Mouse (Mus musculus): ENCODE measurements around the gene Shisa6. TPM values are rescaled to one million over a fixed set of nuclear protein-coding genes. Genes with fewer than 3 reads are reported as not detected.

Shisa6 gene
- total and polyA plus RNA-seq, 3 experiments, result not detected

DNA sequence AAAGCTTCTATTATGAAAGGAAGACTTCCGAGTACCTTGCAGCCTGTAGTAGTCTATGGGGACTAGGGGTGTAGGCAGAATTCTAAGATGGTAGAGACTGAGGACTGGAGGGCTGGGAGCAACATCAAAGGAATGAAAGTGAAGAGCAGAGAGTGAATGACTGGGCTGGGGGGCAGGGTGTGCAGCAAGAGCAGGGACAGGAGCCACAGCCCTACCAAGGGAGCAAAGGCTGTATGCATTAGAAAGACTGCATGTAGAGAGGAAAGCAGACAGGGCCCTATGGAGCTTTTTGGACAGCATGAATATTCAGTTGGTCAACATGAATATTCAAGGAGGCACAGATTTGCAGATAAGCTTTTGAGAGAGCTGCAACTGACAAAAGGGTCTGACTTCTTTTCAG lies 221.4 kb downstream of the Shisa6 start:
- no peaks in the 10 kb centered on the region for H3K79me2 ChIP-seq (replicated peaks; ENCODE audit: control insufficient read depth, extremely low read depth, insufficient read depth, poor library complexity, severe bottlenecking)

DNA sequence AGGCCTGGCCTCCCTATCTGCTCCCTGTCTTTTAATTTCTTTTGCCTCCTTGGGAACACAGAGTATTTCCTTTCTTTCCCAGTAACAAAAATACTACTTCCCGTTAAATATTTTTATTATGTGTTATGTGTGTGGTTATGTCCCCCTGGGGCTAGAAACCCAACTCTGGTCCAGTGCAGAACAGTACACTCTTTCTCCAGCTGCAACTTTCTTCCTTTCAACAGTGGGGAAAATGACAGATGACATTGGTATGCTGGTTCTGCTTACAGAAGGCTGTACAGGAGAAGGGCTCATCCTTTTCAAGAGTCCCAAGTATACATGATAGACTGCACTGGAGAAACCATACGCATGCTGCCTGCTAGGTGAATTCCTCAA lies 251.1 kb downstream of the Shisa6 start:
- TF ChIP-seq GABPA (IDR thresholded peaks at IDR 0.05; ENCODE audit: insufficient replicate concordance, low read depth, low read length) (no peak), ELF1 (IDR thresholded peaks at IDR 0.05; ENCODE audit: low read depth, low read length) (no peak), MAX (IDR thresholded peaks at IDR 0.05; ENCODE audit: low read length) (no peak), TCF12 (IDR thresholded peaks at IDR 0.05; ENCODE audit: low read depth, low read length) (no peak), JUN (IDR thresholded peaks at IDR 0.05; ENCODE audit: insufficient read depth, low read depth, low read length) (no peak), IRF4 (IDR thresholded peaks at IDR 0.05; ENCODE audit: low read depth, low read length) (no peak), CTCF (conservative IDR thresholded peaks at IDR 0.05 in 1 of 2, IDR thresholded peaks at IDR 0.05 in 1 of 2; ENCODE audit: low read depth in 2 of 2, low read length in 2 of 2) (no peak), NELFE (IDR thresholded peaks at IDR 0.05; ENCODE audit: low read depth, low read length) (no peak), ZKSCAN1 (IDR thresholded peaks at IDR 0.05; ENCODE audit: borderline replicate concordance, low read depth, low read length) (no peak), ZC3H11A (IDR thresholded peaks at IDR 0.05; ENCODE audit: low read depth, low read length) (no peak), PAX5 (IDR thresholded peaks at IDR 0.05; ENCODE audit: low read length) (no peak), USF1 (IDR thresholded peaks at IDR 0.05; ENCODE audit: low read depth, low read length) (no peak), MXI1 (IDR thresholded peaks at IDR 0.05; ENCODE audit: low read depth, low read length) (no peak), BHLHE40 (IDR thresholded peaks at IDR 0.05; ENCODE audit: low read depth, low read length) (no peak), KAT2A (IDR thresholded peaks at IDR 0.05; ENCODE audit: insufficient replicate concordance, low read length) (no peak), EP300 (IDR thresholded peaks at IDR 0.05; ENCODE audit: low read length) (no peak), HCFC1 (IDR thresholded peaks at IDR 0.05; ENCODE audit: low read depth, low read length) (no peak), USF2 (conservative IDR thresholded peaks at IDR 0.05; ENCODE audit: low read depth, low read length) (no peak), RCOR1 (conservative IDR thresholded peaks at IDR 0.05; ENCODE audit: low read depth, low read length) (no peak), ETS1 (conservative IDR thresholded peaks at IDR 0.05; ENCODE audit: low read depth, low read length) (no peak)
- dilution Hi-C loops (cut with MboI; ENCODE audit: extremely low pct_ligation_motif_present, extremely low pct_unique_long_range_greater_than_20kb, low sequenced_read_pairs) (no loop called here), in situ Hi-C loops (cut with MboI; ENCODE audit: low pct_ligation_motif_present, low pct_unique_long_range_greater_than_20kb, low sequenced_read_pairs) (no loop called here)
- Histone ChIP-seq H3K9ac (ENCODE audit: insufficient read depth, low read depth) (no peak overlapping the region), H3K27ac (ENCODE audit: insufficient read depth, low read depth) (no peak overlapping the region), H3K4me2 (ENCODE audit: insufficient read depth, low read depth, poor library complexity, severe bottlenecking) (no peak overlapping the region), H3K36me3 (replicated peaks in 1 of 2; ENCODE audit: control insufficient read depth in 1 of 2, insufficient read depth in 1 of 2, low read length in 1 of 2) (no peaks in the 10 kb centered on the region), H3K4me3 (replicated peaks in 1 of 3; ENCODE audit: low read depth in 2 of 3, low read length in 2 of 3, poor library complexity in 1 of 3) (no peak overlapping the region), H3K9me3 (replicated peaks; ENCODE audit: low read length) (no peaks in the 10 kb centered on the region), H3K4me1 (ENCODE audit: control insufficient read depth in 1 of 2, insufficient read depth in 2 of 2) (no peaks in the 10 kb centered on the region), H3K27me3 (replicated peaks) (peaks cover 64% of the 10 kb centered on the region), H3K79me2 (replicated peaks; ENCODE audit: control insufficient read depth, extremely low read depth, insufficient read depth, poor library complexity, severe bottlenecking) (no peaks in the 10 kb centered on the region)
- no peak for DNase-seq (ENCODE audit: extremely low read depth)

More for the DNA sequence above, 221.4 kb downstream of the Shisa6 start:
- Histone ChIP-seq H3K9me3 (replicated peaks; ENCODE audit: low read length) (no peaks in the 10 kb centered on the region), H3K4me1 (ENCODE audit: control insufficient read depth in 1 of 2, insufficient read depth in 2 of 2) (peaks cover 0 to 4% of the 10 kb centered on the region in 2 experiments; a peak in 1 of 4 replicates), H3K27ac (ENCODE audit: insufficient read depth, low read depth) (no peak overlapping the region), H3K4me3 (replicated peaks in 1 of 3; ENCODE audit: low read depth in 2 of 3, low read length in 2 of 3, poor library complexity in 1 of 3) (no peak overlapping the region), H3K9ac (ENCODE audit: insufficient read depth, low read depth) (no peak overlapping the region), H3K36me3 (replicated peaks in 1 of 2; ENCODE audit: control insufficient read depth in 1 of 2, insufficient read depth in 1 of 2, low read length in 1 of 2) (no peaks in the 10 kb centered on the region), H3K4me2 (ENCODE audit: insufficient read depth, low read depth, poor library complexity, severe bottlenecking) (no peak overlapping the region), H3K27me3 (replicated peaks) (peaks cover 16% of the 10 kb centered on the region)
- no peak for DNase-seq (ENCODE audit: extremely low read depth)
- no peak for TF ChIP-seq TBP (conservative IDR thresholded peaks at IDR 0.05; ENCODE audit: low read depth, low read length)
- no peak for TF ChIP-seq POLR2AphosphoS2 (IDR thresholded peaks at IDR 0.05; ENCODE audit: low read depth, low read length)
- no peak for TF ChIP-seq MAFK (IDR thresholded peaks at IDR 0.05; ENCODE audit: insufficient replicate concordance, low read length)
- no peak for TF ChIP-seq NELFE (IDR thresholded peaks at IDR 0.05; ENCODE audit: low read depth, low read length)
- no peak for TF ChIP-seq UBTF (IDR thresholded peaks at IDR 0.05; ENCODE audit: low read depth, low read length)
- TF ChIP-seq POLR2A (IDR thresholded peaks at IDR 0.05; ENCODE audit: low read depth, low read length), result no peak
- no peak for TF ChIP-seq MYC (IDR thresholded peaks at IDR 0.05; ENCODE audit: low read depth, low read length)
- no peak for TF ChIP-seq CHD1 (IDR thresholded peaks at IDR 0.05; ENCODE audit: low read depth, low read length)
- no peak for TF ChIP-seq USF1 (IDR thresholded peaks at IDR 0.05; ENCODE audit: low read depth, low read length)
- TF ChIP-seq RAD21 (IDR thresholded peaks at IDR 0.05; ENCODE audit: low read depth, low read length), result no peak
- no peak for TF ChIP-seq ZKSCAN1 (IDR thresholded peaks at IDR 0.05; ENCODE audit: borderline replicate concordance, low read depth, low read length)
- no peak for TF ChIP-seq BHLHE40 (IDR thresholded peaks at IDR 0.05; ENCODE audit: low read depth, low read length)
- TF ChIP-seq CTCF (conservative IDR thresholded peaks at IDR 0.05 in 1 of 2, IDR thresholded peaks at IDR 0.05 in 1 of 2; ENCODE audit: low read depth in 2 of 2, low read length in 2 of 2), result no peak
- TF ChIP-seq MXI1 (IDR thresholded peaks at IDR 0.05; ENCODE audit: low read depth, low read length), result no peak
- dilution Hi-C loops (cut with MboI; ENCODE audit: extremely low pct_ligation_motif_present, extremely low pct_unique_long_range_greater_than_20kb, low sequenced_read_pairs), result no loop called here
- in situ Hi-C loops (cut with MboI; ENCODE audit: low pct_ligation_motif_present, low pct_unique_long_range_greater_than_20kb, low sequenced_read_pairs), result no loop called here
